In genomic region chr2:11765694-11766093, GRCm38 (mm10) we compare ENCODE assay signal across 12 mouse cellular contexts. TPM values are rescaled to one million over a fixed set of nuclear protein-coding genes. Genes with fewer than 3 reads are reported as not detected.
DNase-seq lines count a peak whose midpoint lies in the region; ATAC-seq lines count a peak whose summit lies in the region.
"Had no signal": no experiment of that assay in that cellular context is flagged by ENCODE, and none has a peak within 500 bp of the region (broad histone marks: within the 10 kb centered on the region; RNA-seq: fewer than 3 reads in every experiment).

No protein-coding gene starts in this region.

- no peaks in the 10 kb centered on the region for H3K9me3 ChIP-seq in hindbrain, embryonic 16.5 days (ENCODE audit: control insufficient read depth, low read length)
- H3K9me3 ChIP-seq in hindbrain, embryonic 10.5 days = no peaks in the 10 kb centered on the region
- H3K9me3 ChIP-seq in intestine, embryonic 16.5 days (ENCODE audit: control insufficient read depth, low read length) = no peaks in the 10 kb centered on the region
- H3K9me3 ChIP-seq: embryonic facial prominence, embryonic 15.5 days; neural tube, embryonic 12.5 days had no signal

- H3K4me3 ChIP-seq in hindbrain, embryonic 16.5 days (ENCODE audit: low read length) = no peak overlapping the region
- no peak overlapping the region for H3K4me3 ChIP-seq in hindbrain, embryonic 10.5 days
- H3K4me3 ChIP-seq in intestine, embryonic 16.5 days (ENCODE audit: low read length) = no peak overlapping the region
- H3K4me3 ChIP-seq: embryonic facial prominence, embryonic 15.5 days; neural tube, embryonic 12.5 days had no signal

- H3K4me1 ChIP-seq in hindbrain, embryonic 16.5 days (ENCODE audit: control insufficient read depth, insufficient read depth, low read depth, low read length) = no peaks in the 10 kb centered on the region
- H3K4me1 ChIP-seq in hindbrain, embryonic 10.5 days (replicated peaks) = no peaks in the 10 kb centered on the region
- H3K4me1 ChIP-seq in intestine, embryonic 16.5 days (ENCODE audit: control insufficient read depth, insufficient read depth, low read length) = no peaks in the 10 kb centered on the region
- H3K4me1 ChIP-seq: embryonic facial prominence, embryonic 15.5 days; neural tube, embryonic 12.5 days had no signal

- no peak overlapping the region for H3K4me2 ChIP-seq in hindbrain, embryonic 16.5 days (ENCODE audit: low read length)
- no peak overlapping the region for H3K4me2 ChIP-seq in intestine, embryonic 16.5 days (ENCODE audit: low read depth, low read length)
- H3K4me2 ChIP-seq: embryonic facial prominence, embryonic 15.5 days; neural tube, embryonic 12.5 days had no signal

- ATAC-seq in hindbrain, embryonic 16.5 days = peak; percentile 83
- ATAC-seq in cerebellum, adult (ENCODE audit: insufficient number of reproducible peaks, low FRiP score, low TSS enrichment) = 0 out of 2 replicates have a peak, but pooled peaks have one; percentile 37
- no peak for ATAC-seq in intestine, embryonic 16.5 days

- peaks cover 53% of the 10 kb centered on the region for H3K36me3 ChIP-seq in hindbrain, embryonic 16.5 days (ENCODE audit: control insufficient read depth, insufficient read depth, low read length)
- peaks cover 87% of the 10 kb centered on the region for H3K36me3 ChIP-seq in hindbrain, embryonic 10.5 days
- peaks cover 13% of the 10 kb centered on the region; the same call in 1 of the 2 replicates for H3K36me3 ChIP-seq in intestine, embryonic 16.5 days (ENCODE audit: control insufficient read depth, insufficient read depth, low read length)

- no peak overlapping the region for H3K27ac ChIP-seq in hindbrain, embryonic 16.5 days (ENCODE audit: low read depth, low read length)
- no peak overlapping the region for H3K27ac ChIP-seq in hindbrain, embryonic 10.5 days
- no peak overlapping the region for H3K27ac ChIP-seq in intestine, embryonic 16.5 days (ENCODE audit: low read length)
- H3K27ac ChIP-seq: embryonic facial prominence, embryonic 15.5 days; macrophage; neural tube, embryonic 12.5 days had no signal

- H3K27me3 ChIP-seq in hindbrain, embryonic 16.5 days (replicated peaks; ENCODE audit: control insufficient read depth, insufficient read depth, low read length) = no peaks in the 10 kb centered on the region
- H3K27me3 ChIP-seq in hindbrain, embryonic 10.5 days (ENCODE audit: insufficient read depth, poor library complexity, severe bottlenecking) = no peaks in the 10 kb centered on the region
- H3K27me3 ChIP-seq in intestine, embryonic 16.5 days (replicated peaks; ENCODE audit: control insufficient read depth, insufficient read depth, low read length) = no peaks in the 10 kb centered on the region
- H3K27me3 ChIP-seq: embryonic facial prominence, embryonic 15.5 days; neural tube, embryonic 12.5 days had no signal

- 59% methylated on average over 4 of the region's 4 CpGs for whole genome bisulfite sequencing in hindbrain, embryonic 16.5 days
- WGBS in hindbrain, embryonic 10.5 days = 93% methylated on average over 4 of the region's 4 CpGs
- WGBS in intestine, embryonic 16.5 days = 77% methylated on average over 4 of the region's 4 CpGs

- DNase-seq in hindbrain, embryonic 10.5 days (ENCODE audit: low spot score) = no peak
- DNase-seq in cerebellum, adult 9-11 months = peak; percentile 45
- DNase-seq in layer of hippocampus, adult 9-11 months = peak; percentile 68
- DNase-seq in adrenal gland, adult 8-10 months = no peak
- no peak for DNase-seq in yolk sac, embryonic 10.5 days (ENCODE audit: low spot score)
- DNase-seq: adrenal gland, postnatal 36 days had no signal

- no peak overlapping the region for H3K9ac ChIP-seq in hindbrain, embryonic 16.5 days (ENCODE audit: low read depth, low read length)
- H3K9ac ChIP-seq in intestine, embryonic 16.5 days (ENCODE audit: low read depth, low read length) = no peak overlapping the region
- H3K9ac ChIP-seq: embryonic facial prominence, embryonic 15.5 days; neural tube, embryonic 12.5 days had no signal

RNA-seq across cellular contexts. Expression of gene Fbh1, which starts 11.7 kb away (rescaled TPM):
- polyA plus RNA-seq in hindbrain, embryonic 16.5 days (2015; fragmentation: Nextera tagmentation; extraction: Ambion mirVana) = 124 and 136 TPM in 2 replicates
- polyA plus RNA-seq in hindbrain, embryonic 10.5 days (2016; fragmentation: Nextera tagmentation; extraction: Ambion mirVana) = 109 and 113 TPM in 2 replicates
- polyA plus RNA-seq in intestine, embryonic 16.5 days (2015; fragmentation: Nextera tagmentation; extraction: Ambion mirVana) = 108 and 112 TPM in 2 replicates
- 10 to 100 TPM; 74.4 to 99.4 (median 83.2) TPM for total RNA-seq in adrenal gland, adult 8-10 months (2022)

RNA-seq across cellular contexts. Expression of gene Ankrd16, which starts 12.0 kb away (rescaled TPM):
- 38.3 and 46.4 TPM in 2 replicates for polyA plus RNA-seq in hindbrain, embryonic 16.5 days (2015; fragmentation: Nextera tagmentation; extraction: Ambion mirVana)
- 48.8 and 50.0 TPM in 2 replicates for polyA plus RNA-seq in hindbrain, embryonic 10.5 days (2016; fragmentation: Nextera tagmentation; extraction: Ambion mirVana)
- polyA plus RNA-seq in intestine, embryonic 16.5 days (2015; fragmentation: Nextera tagmentation; extraction: Ambion mirVana) = 37.3 and 38.4 TPM in 2 replicates
- total RNA-seq in adrenal gland, adult 8-10 months (2022) = 10 to 100 TPM; 31.1 to 78.5 (median 56.4) TPM

Comparison
In these comparisons a context has a peak if more than half of its experiments do, and no peak if none do; other contexts are left out.
1. DNase-seq: peak in cerebellum, adult 9-11 months (single experiment) and layer of hippocampus, adult 9-11 months (single experiment); none in hindbrain, embryonic 10.5 days (single experiment), adrenal gland, adult 8-10 months (single experiment) and yolk sac, embryonic 10.5 days (single experiment).